Mouse (Mus musculus) thymus, adult 2 months (tissue): ENCODE measurements around the gene Sytl3. TPM values are rescaled to one million over a fixed set of nuclear protein-coding genes. Genes with fewer than 3 reads are reported as not detected.
"Not testable (repeated sequence)": the region's sequence is repeated elsewhere in the genome, so short reads cannot be mapped to it uniquely, and the experiment has no call there.

Experiments used
- DNase-seq: peaks from one replicate; pipeline ENCODE4 v3.0.0; 2021
- H3K27ac ChIP-seq: fragments of 200-500 bp; 2 replicates; pipeline ENCODE4 v1.5.1; 2012; ENCODE audit warnings: low read length, control low read depth; ENCODE audit not compliant: control insufficient read depth, insufficient read depth
- H3K27me3 ChIP-seq: fragments of 200-500 bp; 2 replicates; pipeline ENCODE4 v1.6.1; 2012; ENCODE audit warnings: mild to moderate bottlenecking, low read length, moderate library complexity, mixed read lengths; ENCODE audit not compliant: control insufficient read depth, insufficient read depth
- H3K36me3 ChIP-seq: fragments of 200-500 bp; 2 replicates; pipeline ENCODE4 v1.6.1; 2012; ENCODE audit warnings: mild to moderate bottlenecking, low read length, moderate library complexity; ENCODE audit not compliant: control insufficient read depth, insufficient read depth
- H3K4me1 ChIP-seq: fragments of 200-500 bp; replicated peaks from 2 replicates; pipeline ENCODE4 v1.6.1; 2012; ENCODE audit warnings: low read length; ENCODE audit not compliant: control insufficient read depth, insufficient read depth
- H3K4me3 ChIP-seq: fragments of 200-500 bp; 2 replicates; pipeline ENCODE4 v1.5.1; 2012; ENCODE audit warnings: mild to moderate bottlenecking, low read length, control low read depth, moderate library complexity; ENCODE audit not compliant: control insufficient read depth, insufficient read depth
- CTCF ChIP-seq: fragments of 200-500 bp; IDR thresholded peaks from 2 replicates; pipeline ENCODE4 v1.5.1; 2012; ENCODE audit warnings: mild to moderate bottlenecking, control low read depth, low read length, moderate library complexity, borderline replicate concordance; ENCODE audit not compliant: control insufficient read depth, poor library complexity, insufficient read depth; ENCODE audit errors: extremely low read depth
- POLR2A ChIP-seq: fragments of 200-500 bp; IDR thresholded peaks from 2 replicates; pipeline ENCODE4 v1.6.1; 2012; ENCODE audit warnings: mild to moderate bottlenecking, low read length, control low read depth, moderate library complexity; ENCODE audit not compliant: control insufficient read depth, poor library complexity, insufficient read depth; ENCODE audit errors: extremely low read depth
- WGBS: fragments of 180-500 bp; shearing (Covaris S2); methylation state at CpG from one replicate; pipeline ENCODE4 v1.1.7; 2018; 5-methylcytosine and 5-hydroxymethylcytosine counted together
- polyA plus RNA-seq: library from polyadenylated mRNA; depleted of rRNA; stranded (reverse); fragments of >200 nt; gene quantifications from 2 replicates; pipeline ENCODE4 v1.2.3, GENCODE M21; 2012

The Sytl3 gene
- polyA plus RNA-seq, 1 experiment: 40.1 TPM

GRCm38 (mm10) chr17:6630398-6630797 is 28.5 kb upstream of the Sytl3 start:
- H3K27me3 ChIP-seq, H3K36me3 ChIP-seq, H3K4me3 ChIP-seq, DNase-seq, H3K4me1 ChIP-seq, H3K27ac ChIP-seq: not testable (repeated sequence)
- WGBS: 98% methylated on average over 4 of the region's 4 CpGs

GRCm38 (mm10) chr17:6632850-6633249 is 26.0 kb upstream of the Sytl3 start:
- H3K27ac ChIP-seq, H3K36me3 ChIP-seq, H3K27me3 ChIP-seq, H3K4me3 ChIP-seq, DNase-seq, H3K4me1 ChIP-seq: not testable (repeated sequence)
- WGBS: 99% methylated on average over 6 of the region's 6 CpGs

- H3K4me1 ChIP-seq, H3K36me3 ChIP-seq, H3K27me3 ChIP-seq, DNase-seq, H3K27ac ChIP-seq, H3K4me3 ChIP-seq: not testable (repeated sequence)
- WGBS: 100% methylated on average over 1 of the region's 4 CpGs
Measured at GRCm38 (mm10) chr17:6635781-6636180, 23.1 kb upstream of the Sytl3 start.

- peaks cover 6% of the 10 kb centered on the region for H3K4me1 ChIP-seq
- H3K27ac ChIP-seq: no peak overlapping the region
- no peak for TF ChIP-seq POLR2A
- no peak for TF ChIP-seq CTCF
- WGBS: 96% methylated on average over 5 of the region's 5 CpGs
- H3K4me3 ChIP-seq: no peak overlapping the region
- H3K27me3 ChIP-seq: no peaks in the 10 kb centered on the region
- no peak for DNase-seq
- no peaks in the 10 kb centered on the region for H3K36me3 ChIP-seq
Measured at GRCm38 (mm10) chr17:6636861-6637260, 22.0 kb upstream of the Sytl3 start.

GRCm38 (mm10) chr17:6637434-6637833 is 21.5 kb upstream of the Sytl3 start:
- H3K36me3 ChIP-seq, DNase-seq, H3K27me3 ChIP-seq, H3K27ac ChIP-seq, H3K4me3 ChIP-seq, H3K4me1 ChIP-seq: not testable (repeated sequence)
- WGBS: 99% methylated on average over 4 of the region's 4 CpGs

- not testable (repeated sequence) for H3K36me3 ChIP-seq, DNase-seq, H3K4me3 ChIP-seq, H3K27ac ChIP-seq, H3K27me3 ChIP-seq, H3K4me1 ChIP-seq
- 56% methylated on average over 8 of the region's 8 CpGs for WGBS
Measured at GRCm38 (mm10) chr17:6638444-6638843, 20.4 kb upstream of the Sytl3 start.

- not testable (repeated sequence) for DNase-seq, H3K4me3 ChIP-seq, H3K27ac ChIP-seq, H3K27me3 ChIP-seq, H3K4me1 ChIP-seq, H3K36me3 ChIP-seq
- 93% methylated on average over 16 of the region's 21 CpGs for WGBS
Measured at GRCm38 (mm10) chr17:6639486-6639885, 19.4 kb upstream of the Sytl3 start.

GRCm38 (mm10) chr17:6640044-6640637 is 18.8 kb upstream of the Sytl3 start:
- not testable (repeated sequence) for H3K27ac ChIP-seq, H3K27me3 ChIP-seq, DNase-seq, H3K36me3 ChIP-seq, H3K4me1 ChIP-seq, H3K4me3 ChIP-seq
- 88% methylated on average over 10 of the region's 10 CpGs for WGBS

- not testable (repeated sequence) for H3K4me1 ChIP-seq, H3K27me3 ChIP-seq, H3K27ac ChIP-seq, DNase-seq, H3K36me3 ChIP-seq, H3K4me3 ChIP-seq
- WGBS: 60% methylated on average over 14 of the region's 14 CpGs
Measured at GRCm38 (mm10) chr17:6640771-6641429, 18.0 kb upstream of the Sytl3 start.

- DNase-seq, H3K4me3 ChIP-seq, H3K27me3 ChIP-seq, H3K4me1 ChIP-seq, H3K36me3 ChIP-seq, H3K27ac ChIP-seq: not testable (repeated sequence)
- WGBS: 98% methylated on average over 8 of the region's 9 CpGs
Measured at GRCm38 (mm10) chr17:6644210-6644609, 14.7 kb upstream of the Sytl3 start.

GRCm38 (mm10) chr17:6644673-6645072 is 14.2 kb upstream of the Sytl3 start:
- not testable (repeated sequence) for H3K27ac ChIP-seq, H3K4me3 ChIP-seq, DNase-seq, H3K36me3 ChIP-seq, H3K4me1 ChIP-seq, H3K27me3 ChIP-seq
- WGBS: 97% methylated on average over 4 of the region's 4 CpGs
